ENCODE assay signal across 10 mouse cellular contexts in genomic region chr15:51104796-51105195, GRCm38 (mm10).
DNase-seq lines count a peak whose midpoint lies in the region; ATAC-seq and TF ChIP-seq lines count a peak whose summit lies in the region.
"Had no signal": no experiment of that assay in that cellular context is flagged by ENCODE, and none has a peak within 500 bp of the region (broad histone marks: within the 10 kb centered on the region; RNA-seq: fewer than 3 reads in every experiment).

No protein-coding gene starts in this region.

- no peak for TF ChIP-seq CTCF in heart, adult 2 months (IDR thresholded peaks at IDR 0.05)
- no peak for TF ChIP-seq CTCF in brain, embryonic 14.5 days (IDR thresholded peaks at IDR 0.05; ENCODE audit: borderline replicate concordance, extremely low read depth, insufficient read depth, insufficient read length)

- no peak overlapping the region for H3K27ac ChIP-seq in heart, embryonic 15.5 days
- no peak overlapping the region for H3K27ac ChIP-seq in heart, adult 2 months
- H3K27ac ChIP-seq in hindbrain, embryonic 10.5 days = peak overlapping the region; percentile 80
- H3K27ac ChIP-seq in midbrain, embryonic 13.5 days = no peak overlapping the region

- intact Hi-C loops in heart, adult 2 months (cut with DNase I) = no loop called here

- no peaks in the 10 kb centered on the region for H3K79me2 ChIP-seq in heart, adult 2 months (replicated peaks; ENCODE audit: control insufficient read depth, insufficient read depth, low read length)

- no peaks in the 10 kb centered on the region for H3K36me3 ChIP-seq in heart, embryonic 15.5 days
- no peaks in the 10 kb centered on the region for H3K36me3 ChIP-seq in heart, adult 2 months (ENCODE audit: control insufficient read depth, insufficient read depth, low read length)
- no peaks in the 10 kb centered on the region for H3K36me3 ChIP-seq in hindbrain, embryonic 10.5 days
- no peaks in the 10 kb centered on the region for H3K36me3 ChIP-seq in midbrain, embryonic 13.5 days

- no peak overlapping the region for H3K4me3 ChIP-seq in heart, embryonic 15.5 days
- H3K4me3 ChIP-seq in heart, adult 2 months = no peak overlapping the region
- H3K4me3 ChIP-seq in hindbrain, embryonic 10.5 days = peak overlapping the region; percentile 35
- no peak overlapping the region for H3K4me3 ChIP-seq in midbrain, embryonic 13.5 days (replicated peaks)

- ATAC-seq in heart, embryonic 15.5 days (replicated peaks; ENCODE audit: insufficient number of reproducible peaks, insufficient read depth, low FRiP score, low read depth) = no peak
- no peak; the same call in 1 of the 2 replicates for ATAC-seq in midbrain, embryonic 13.5 days
- no peak for ATAC-seq in megakaryocyte-erythroid progenitor cell, adult 5-6 weeks (replicated peaks; ENCODE audit: low FRiP score, low TSS enrichment, poor library complexity, severe bottlenecking)

- TF ChIP-seq POLR2A in heart, adult 2 months (IDR thresholded peaks at IDR 0.05; ENCODE audit: insufficient read depth, low read depth, low read length) = no peak
- TF ChIP-seq POLR2A in brain, embryonic 14.5 days (IDR thresholded peaks at IDR 0.05; ENCODE audit: borderline replicate concordance, extremely low read depth, insufficient read depth, insufficient read length, poor library complexity, severe bottlenecking) = no peak

- no peaks in the 10 kb centered on the region for H3K4me1 ChIP-seq in heart, embryonic 15.5 days (replicated peaks)
- H3K4me1 ChIP-seq in heart, adult 2 months (ENCODE audit: control insufficient read depth, insufficient read depth, low read length) = no peaks in the 10 kb centered on the region
- H3K4me1 ChIP-seq in hindbrain, embryonic 10.5 days (replicated peaks) = peaks cover 14% of the 10 kb centered on the region
- peaks cover 11% of the 10 kb centered on the region for H3K4me1 ChIP-seq in midbrain, embryonic 13.5 days (replicated peaks)

- WGBS in heart, embryonic 15.5 days = 53% methylated on average over 5 of the region's 5 CpGs
- 72% methylated on average over 5 of the region's 5 CpGs for WGBS in heart, adult 2 months
- 65% methylated on average over 5 of the region's 5 CpGs for WGBS in hindbrain, embryonic 10.5 days
- WGBS in midbrain, embryonic 13.5 days = 66% methylated on average over 5 of the region's 5 CpGs

- no peak for DNase-seq in heart, adult 2 months
- DNase-seq in brain, embryonic 14.5 days (ENCODE audit: low read depth) = peak; percentile 38
- DNase-seq in hindbrain, embryonic 10.5 days (ENCODE audit: low spot score) = no peak
- DNase-seq in layer of hippocampus, adult 9-10 months (ENCODE audit: low spot score) = no peak
- DNase-seq in testis, postnatal 10 days (ENCODE audit: low spot score) = no peak
- DNase-seq: right cerebral cortex, adult 18-20 months; thymus, adult 18-20 months had no signal

- 0 out of 2 replicates have a peak overlapping the region, but pooled peaks have one; percentile 1 for H3K4me2 ChIP-seq in heart, embryonic 15.5 days
- peak overlapping the region; percentile 50 for H3K4me2 ChIP-seq in midbrain, embryonic 13.5 days (replicated peaks)

- no peak overlapping the region for H3K9ac ChIP-seq in heart, embryonic 15.5 days
- H3K9ac ChIP-seq in heart, adult 2 months (ENCODE audit: low read depth, low read length) = no peak overlapping the region
- no peak overlapping the region for H3K9ac ChIP-seq in midbrain, embryonic 13.5 days (replicated peaks)

- no peaks in the 10 kb centered on the region for H3K9me3 ChIP-seq in heart, embryonic 15.5 days (replicated peaks)
- no peaks in the 10 kb centered on the region for H3K9me3 ChIP-seq in hindbrain, embryonic 10.5 days
- no peaks in the 10 kb centered on the region for H3K9me3 ChIP-seq in midbrain, embryonic 13.5 days

- no peak for TF ChIP-seq EP300 in heart, adult 2 months (IDR thresholded peaks at IDR 0.05; ENCODE audit: insufficient read depth, low read depth, low read length)

- no peaks in the 10 kb centered on the region for H3K27me3 ChIP-seq in heart, embryonic 15.5 days
- H3K27me3 ChIP-seq in heart, adult 2 months (ENCODE audit: control insufficient read depth, insufficient read depth, low read length) = no peaks in the 10 kb centered on the region
- H3K27me3 ChIP-seq in hindbrain, embryonic 10.5 days (ENCODE audit: insufficient read depth, poor library complexity, severe bottlenecking) = no peaks in the 10 kb centered on the region
- no peaks in the 10 kb centered on the region for H3K27me3 ChIP-seq in midbrain, embryonic 13.5 days
